Mouse (Mus musculus) hindbrain, embryonic 15.5 days (tissue): Measurements from ENCODE around the gene Tbrg1. TPM values are rescaled to one million over a fixed set of nuclear protein-coding genes. Genes with fewer than 3 reads are reported as not detected.

Experiments
- ATAC-seq: fragments of 200-750 bp; cut with Nextera tagmentation; 2 replicates; pipeline ENCODE4 v1.8.0; 2017; ENCODE audit warnings: low read depth, moderate number of reproducible peaks, moderate TSS enrichment; ENCODE audit not compliant: low FRiP score
- H3K27ac ChIP-seq: fragments of 300-500 bp; sonication (generic); replicated peaks from 2 replicates; pipeline ENCODE4 v1.5.1; 2015; ENCODE audit warnings: mild to moderate bottlenecking, inconsistent platforms
- H3K27me3 ChIP-seq: fragments of 300-500 bp; sonication (generic); 2 replicates; pipeline ENCODE4 v1.6.1; 2015; ENCODE audit warnings: control low read depth, inconsistent platforms
- H3K36me3 ChIP-seq: fragments of 300-500 bp; sonication (generic); 2 replicates; pipeline ENCODE4 v1.6.1; 2015; ENCODE audit warnings: control low read depth, inconsistent platforms
- H3K4me1 ChIP-seq: fragments of 300-500 bp; sonication (generic); replicated peaks from 2 replicates; pipeline ENCODE4 v1.6.1; 2015; ENCODE audit warnings: control low read depth, inconsistent platforms
- H3K4me2 ChIP-seq: fragments of 300-500 bp; sonication (generic); 2 replicates; pipeline ENCODE4 v1.6.1; 2015; ENCODE audit warnings: moderate library complexity, mild to moderate bottlenecking, inconsistent platforms
- H3K4me3 ChIP-seq: fragments of 300-500 bp; sonication (generic); 2 replicates; pipeline ENCODE4 v1.5.1; 2015; ENCODE audit warnings: mild to moderate bottlenecking, inconsistent platforms
- H3K9ac ChIP-seq: fragments of 300-500 bp; sonication (generic); 2 replicates; pipeline ENCODE4 v1.6.1; 2015; ENCODE audit warnings: inconsistent platforms
- H3K9me3 ChIP-seq: fragments of 300-500 bp; sonication (generic); 2 replicates; pipeline ENCODE4 v1.6.1; 2016; ENCODE audit warnings: control low read depth, inconsistent platforms
- WGBS: fragments of 180-500 bp; shearing (Covaris S2); methylation state at CpG from one replicate; pipeline ENCODE4 v1.1.7; 2015; 5-methylcytosine and 5-hydroxymethylcytosine counted together
- polyA plus RNA-seq: library from polyadenylated mRNA; unstranded; fragments of >200 nt; fragmentation: Nextera tagmentation; extraction: Ambion mirVana; gene quantifications from 2 replicates; pipeline ENCODE4 v1.2.1, GENCODE M21; 2015

Tbrg1 gene
- polyA plus RNA-seq, 1 experiment from 2014 or later = 86.4 TPM

GRCm38 (mm10) chr9:37659413-37659812 lies 2.3 kb upstream of the Tbrg1 start:
- Histone ChIP-seq H3K4me2 (no peak overlapping the region), H3K27ac (no peak overlapping the region), H3K9ac (no peak overlapping the region), H3K4me1 (peaks cover 13% of the 10 kb centered on the region), H3K27me3 (no peaks in the 10 kb centered on the region), H3K4me3 (no peak overlapping the region), H3K9me3 (no peaks in the 10 kb centered on the region), H3K36me3 (peaks cover under 1% of the 10 kb centered on the region; the same call in 1 of the 2 replicates)
- WGBS = 88% methylated on average over 6 of the region's 6 CpGs
- ATAC-seq = no peak

GRCm38 (mm10) chr9:37656439-37656881 lies 652 bp downstream of the Tbrg1 start:
- H3K9me3 ChIP-seq = no peaks in the 10 kb centered on the region
- 2% methylated on average over 10 of the region's 10 CpGs for WGBS
- H3K9ac ChIP-seq = peak overlapping the region; percentile 75
- no peaks in the 10 kb centered on the region for H3K27me3 ChIP-seq
- peaks cover 26% of the 10 kb centered on the region for H3K36me3 ChIP-seq
- H3K27ac ChIP-seq = peak overlapping the region; percentile 81
- peaks cover 13% of the 10 kb centered on the region for H3K4me1 ChIP-seq
- no peak; the same call in 1 of the 2 replicates for ATAC-seq
- H3K4me3 ChIP-seq = peak overlapping the region; percentile 93
- H3K4me2 ChIP-seq = peak overlapping the region; percentile 77

GRCm38 (mm10) chr9:37655961-37656360 lies 1.2 kb downstream of the Tbrg1 start:
- Histone ChIP-seq H3K4me1 (peaks cover 13% of the 10 kb centered on the region), H3K9ac (peak overlapping the region; percentile 75; the same call in 1 of the 2 replicates), H3K36me3 (peaks cover 30% of the 10 kb centered on the region), H3K9me3 (no peaks in the 10 kb centered on the region), H3K4me2 (peak overlapping the region; percentile 77), H3K4me3 (peak overlapping the region; percentile 93), H3K27ac (no peak overlapping the region), H3K27me3 (no peaks in the 10 kb centered on the region)
- ATAC-seq = no peak
- WGBS = 66% methylated on average over 8 of the region's 8 CpGs

- WGBS = 84% methylated on average over 5 of the region's 5 CpGs
- H3K27ac ChIP-seq = no peak overlapping the region
- peaks cover 13% of the 10 kb centered on the region for H3K4me1 ChIP-seq
- no peak overlapping the region for H3K4me3 ChIP-seq
- H3K27me3 ChIP-seq = no peaks in the 10 kb centered on the region
- peaks cover 51% of the 10 kb centered on the region for H3K36me3 ChIP-seq
- ATAC-seq = no peak
- no peak overlapping the region for H3K4me2 ChIP-seq
- no peaks in the 10 kb centered on the region for H3K9me3 ChIP-seq
- H3K9ac ChIP-seq = no peak overlapping the region
Observed at GRCm38 (mm10) chr9:37653836-37654235, 3.3 kb downstream of the Tbrg1 start.

- Histone ChIP-seq H3K9ac (no peak overlapping the region), H3K36me3 (peaks cover 67% of the 10 kb centered on the region), H3K9me3 (no peaks in the 10 kb centered on the region), H3K4me2 (no peak overlapping the region), H3K4me3 (no peak overlapping the region), H3K4me1 (no peaks in the 10 kb centered on the region), H3K27me3 (no peaks in the 10 kb centered on the region), H3K27ac (no peak overlapping the region)
- 97% methylated on average over 5 of the region's 5 CpGs for WGBS
- no peak for ATAC-seq
Observed at GRCm38 (mm10) chr9:37650639-37651038, 6.5 kb downstream of the Tbrg1 start.

GRCm38 (mm10) chr9:37646246-37646645 lies 10.9 kb downstream of the Tbrg1 start:
- no peak overlapping the region for H3K9ac ChIP-seq
- WGBS = 85% methylated on average over 3 of the region's 3 CpGs
- ATAC-seq = no peak
- no peak overlapping the region for H3K4me3 ChIP-seq
- H3K9me3 ChIP-seq = no peaks in the 10 kb centered on the region
- H3K4me2 ChIP-seq = no peak overlapping the region
- H3K4me1 ChIP-seq = no peaks in the 10 kb centered on the region
- peaks cover 40% of the 10 kb centered on the region for H3K36me3 ChIP-seq
- H3K27ac ChIP-seq = no peak overlapping the region
- H3K27me3 ChIP-seq = no peaks in the 10 kb centered on the region

GRCm38 (mm10) chr9:37638721-37639120 lies 18.4 kb downstream of the Tbrg1 start:
- no peaks in the 10 kb centered on the region for H3K27me3 ChIP-seq
- no peak overlapping the region for H3K4me3 ChIP-seq
- H3K9ac ChIP-seq = no peak overlapping the region
- no peaks in the 10 kb centered on the region for H3K36me3 ChIP-seq
- no peak overlapping the region for H3K27ac ChIP-seq
- no peaks in the 10 kb centered on the region for H3K9me3 ChIP-seq
- no peak overlapping the region for H3K4me2 ChIP-seq
- H3K4me1 ChIP-seq = no peaks in the 10 kb centered on the region
- 92% methylated on average over 3 of the region's 3 CpGs for WGBS
- no peak for ATAC-seq

GRCm38 (mm10) chr9:37636800-37637542 lies 20.1 kb downstream of the Tbrg1 start:
- Histone ChIP-seq H3K27ac (no peak overlapping the region), H3K9me3 (no peaks in the 10 kb centered on the region), H3K4me1 (no peaks in the 10 kb centered on the region), H3K4me2 (no peak overlapping the region), H3K36me3 (no peaks in the 10 kb centered on the region), H3K9ac (no peak overlapping the region), H3K27me3 (no peaks in the 10 kb centered on the region), H3K4me3 (no peak overlapping the region)
- WGBS = 58% methylated on average over 6 of the region's 6 CpGs
- no peak; the same call in 1 of the 2 replicates for ATAC-seq

- Histone ChIP-seq H3K9ac (no peak overlapping the region), H3K27ac (no peak overlapping the region), H3K27me3 (no peaks in the 10 kb centered on the region), H3K4me3 (no peak overlapping the region), H3K4me2 (no peak overlapping the region), H3K4me1 (no peaks in the 10 kb centered on the region), H3K9me3 (no peaks in the 10 kb centered on the region), H3K36me3 (no peaks in the 10 kb centered on the region)
- ATAC-seq = no peak
- 17% methylated on average over 7 of the region's 7 CpGs for WGBS
Observed at GRCm38 (mm10) chr9:37636335-37636734, 20.8 kb downstream of the Tbrg1 start.

- 89% methylated on average over 3 of the region's 3 CpGs for WGBS
- H3K9me3 ChIP-seq = no peaks in the 10 kb centered on the region
- H3K4me2 ChIP-seq = no peak overlapping the region
- no peak overlapping the region for H3K27ac ChIP-seq
- no peak overlapping the region for H3K9ac ChIP-seq
- no peaks in the 10 kb centered on the region for H3K36me3 ChIP-seq
- H3K27me3 ChIP-seq = no peaks in the 10 kb centered on the region
- H3K4me1 ChIP-seq = no peaks in the 10 kb centered on the region
- no peak for ATAC-seq
- H3K4me3 ChIP-seq = no peak overlapping the region
Observed at GRCm38 (mm10) chr9:37634269-37634668, 22.8 kb downstream of the Tbrg1 start.

GRCm38 (mm10) chr9:37632305-37632704 lies 24.8 kb downstream of the Tbrg1 start:
- no peaks in the 10 kb centered on the region for H3K36me3 ChIP-seq
- 71% methylated on average over 2 of the region's 2 CpGs for WGBS
- no peak overlapping the region for H3K4me3 ChIP-seq
- H3K9me3 ChIP-seq = no peaks in the 10 kb centered on the region
- no peak overlapping the region for H3K27ac ChIP-seq
- H3K27me3 ChIP-seq = no peaks in the 10 kb centered on the region
- no peak overlapping the region for H3K4me2 ChIP-seq
- no peak overlapping the region for H3K9ac ChIP-seq
- H3K4me1 ChIP-seq = no peaks in the 10 kb centered on the region
- no peak for ATAC-seq

GRCm38 (mm10) chr9:37629941-37630340 lies 27.2 kb downstream of the Tbrg1 start:
- Histone ChIP-seq H3K36me3 (no peaks in the 10 kb centered on the region), H3K27me3 (no peaks in the 10 kb centered on the region), H3K9ac (no peak overlapping the region), H3K4me2 (no peak overlapping the region), H3K9me3 (no peaks in the 10 kb centered on the region), H3K4me1 (peaks cover 19% of the 10 kb centered on the region), H3K4me3 (no peak overlapping the region), H3K27ac (no peak overlapping the region)
- no peak for ATAC-seq
- WGBS = 88% methylated on average over 2 of the region's 2 CpGs

- Histone ChIP-seq H3K9me3 (no peaks in the 10 kb centered on the region), H3K9ac (no peak overlapping the region), H3K27ac (no peak overlapping the region), H3K4me1 (peaks cover 22% of the 10 kb centered on the region), H3K4me3 (no peak overlapping the region), H3K36me3 (no peaks in the 10 kb centered on the region), H3K27me3 (no peaks in the 10 kb centered on the region), H3K4me2 (no peak overlapping the region)
- WGBS = 26% methylated on average over 4 of the region's 4 CpGs
- no peak for ATAC-seq
Observed at GRCm38 (mm10) chr9:37628581-37628980, 28.5 kb downstream of the Tbrg1 start.
